Mouse (Mus musculus): ENCODE measurements around the gene Gm10944.

GRCm38 (mm10) chr10:10688907-10689667, 7.9 kb downstream of the Gm10944 start:
- TF ChIP-seq POLR2A (IDR thresholded peaks at IDR 0.05; ENCODE audit: borderline replicate concordance, extremely low read depth, low read depth, low read length) (no peak), CTCF (IDR thresholded peaks at IDR 0.05; ENCODE audit: insufficient read depth, low read length) (no peak)
